ENCODE assay signal across 18 mouse cellular contexts in genomic region chr2:109969926-109970532, GRCm38 (mm10). TPM values are rescaled to one million over a fixed set of nuclear protein-coding genes. Genes with fewer than 3 reads are reported as not detected.
DNase-seq lines count a peak whose midpoint lies in the region; ATAC-seq and TF ChIP-seq lines count a peak whose summit lies in the region.
"Had no signal": no experiment of that assay in that cellular context is flagged by ENCODE, and none has a peak within 500 bp of the region (broad histone marks: within the 10 kb centered on the region; RNA-seq: fewer than 3 reads in every experiment).

No protein-coding gene starts in this region.

- no peak overlapping the region for H3K9ac ChIP-seq in heart, adult 2 months (ENCODE audit: low read depth, low read length)
- 0 out of 2 replicates have a peak overlapping the region, but pooled peaks have one; percentile 24 for H3K9ac ChIP-seq in heart, postnatal 0 days (replicated peaks; ENCODE audit: low read depth, low read length)
- H3K9ac ChIP-seq in liver, embryonic 11.5 days (ENCODE audit: low read depth, low read length) = no peak overlapping the region
- no peak overlapping the region for H3K9ac ChIP-seq in liver, postnatal 0 days (replicated peaks)
- no peak overlapping the region for H3K9ac ChIP-seq in stomach, postnatal 0 days (ENCODE audit: low read length)
- H3K9ac ChIP-seq: hindbrain, embryonic 15.5 days; intestine, embryonic 15.5 days; neural tube, embryonic 13.5 days had no signal

- ATAC-seq in heart, postnatal 0 days (ENCODE audit: insufficient read depth, low read depth) = no peak; the same call in 1 of the 2 replicates
- ATAC-seq in liver, embryonic 11.5 days (replicated peaks; ENCODE audit: low FRiP score) = no peak
- ATAC-seq in liver, postnatal 0 days = no peak
- ATAC-seq in stomach, postnatal 0 days (ENCODE audit: low FRiP score, low TSS enrichment) = no peak
- ATAC-seq: intestine, embryonic 15.5 days had no signal

- H3K4me2 ChIP-seq in heart, postnatal 0 days (ENCODE audit: low read depth, low read length) = peak overlapping the region; percentile 47
- no peak overlapping the region for H3K4me2 ChIP-seq in liver, embryonic 11.5 days
- H3K4me2 ChIP-seq in liver, postnatal 0 days (ENCODE audit: low read depth, low read length) = no peak overlapping the region
- H3K4me2 ChIP-seq in stomach, postnatal 0 days (replicated peaks; ENCODE audit: low read depth) = no peak overlapping the region
- H3K4me2 ChIP-seq: hindbrain, embryonic 15.5 days; intestine, embryonic 15.5 days; neural tube, embryonic 13.5 days had no signal

- H3K36me3 ChIP-seq in heart, embryonic 10.5 days = no peaks in the 10 kb centered on the region
- H3K36me3 ChIP-seq in heart, adult 2 months (ENCODE audit: control insufficient read depth, insufficient read depth, low read length) = peaks cover 3% of the 10 kb centered on the region
- H3K36me3 ChIP-seq in heart, postnatal 0 days (replicated peaks; ENCODE audit: control insufficient read depth, insufficient read depth, low read length) = no peaks in the 10 kb centered on the region
- H3K36me3 ChIP-seq in liver, embryonic 11.5 days (ENCODE audit: control insufficient read depth, insufficient read depth, low read length) = no peaks in the 10 kb centered on the region
- H3K36me3 ChIP-seq in liver, postnatal 0 days (replicated peaks; ENCODE audit: insufficient read depth, low read length) = no peaks in the 10 kb centered on the region
- H3K36me3 ChIP-seq in stomach, postnatal 0 days (ENCODE audit: control insufficient read depth, insufficient read depth, low read length) = no peaks in the 10 kb centered on the region
- 0 out of 2 replicates have a peak, but pooled peaks cover 6% of the 10 kb centered on the region for H3K36me3 ChIP-seq in hindbrain, embryonic 10.5 days
- H3K36me3 ChIP-seq: hindbrain, embryonic 15.5 days; intestine, embryonic 15.5 days; neural tube, embryonic 13.5 days had no signal

- no peak for DNase-seq in heart, embryonic 10.5 days (ENCODE audit: low spot score)
- no peak for DNase-seq in heart, adult 2 months
- DNase-seq in heart, postnatal 0 days (ENCODE audit: low spot score) = no peak
- no peak for DNase-seq in heart, postnatal 10 days
- peak; percentile 31 for DNase-seq in liver, embryonic 11.5 days (ENCODE audit: low spot score)
- no peak for DNase-seq in liver, postnatal 0 days
- DNase-seq in stomach, postnatal 0 days (ENCODE audit: low spot score) = no peak
- no peak for DNase-seq in hindbrain, embryonic 10.5 days (ENCODE audit: low spot score)
- DNase-seq: adrenal gland, postnatal 14 days; cerebellum, postnatal 10 days; gastrocnemius, adult 2 months; midbrain, embryonic 14.5 days; right cerebral cortex, postnatal 14 days had no signal

- H3K27me3 ChIP-seq in heart, embryonic 10.5 days (ENCODE audit: insufficient read depth, poor library complexity, severe bottlenecking) = no peaks in the 10 kb centered on the region
- no peaks in the 10 kb centered on the region for H3K27me3 ChIP-seq in heart, adult 2 months (ENCODE audit: control insufficient read depth, insufficient read depth, low read length)
- H3K27me3 ChIP-seq in heart, postnatal 0 days (ENCODE audit: control insufficient read depth, insufficient read depth, low read length) = no peaks in the 10 kb centered on the region
- H3K27me3 ChIP-seq in liver, embryonic 11.5 days (replicated peaks; ENCODE audit: control insufficient read depth, insufficient read depth, low read length) = no peaks in the 10 kb centered on the region
- no peaks in the 10 kb centered on the region for H3K27me3 ChIP-seq in liver, postnatal 0 days (ENCODE audit: insufficient read depth, low read length)
- H3K27me3 ChIP-seq in stomach, postnatal 0 days (ENCODE audit: control insufficient read depth, insufficient read depth, low read length) = no peaks in the 10 kb centered on the region
- H3K27me3 ChIP-seq in hindbrain, embryonic 10.5 days (ENCODE audit: insufficient read depth, poor library complexity, severe bottlenecking) = no peaks in the 10 kb centered on the region
- H3K27me3 ChIP-seq: CH12.LX; hindbrain, embryonic 15.5 days; intestine, embryonic 15.5 days; megakaryocyte, embryonic 14.5 days; neural tube, embryonic 13.5 days had no signal

- no peak overlapping the region for H3K4me3 ChIP-seq in heart, embryonic 10.5 days
- H3K4me3 ChIP-seq in heart, adult 2 months = no peak overlapping the region
- H3K4me3 ChIP-seq in heart, postnatal 0 days (ENCODE audit: low read depth, low read length) = no peak overlapping the region
- H3K4me3 ChIP-seq in liver, embryonic 11.5 days (ENCODE audit: low read depth, low read length) = no peak overlapping the region
- H3K4me3 ChIP-seq in liver, postnatal 0 days (ENCODE audit: low read depth, low read length) = no peak overlapping the region
- H3K4me3 ChIP-seq in stomach, postnatal 0 days (ENCODE audit: low read depth, low read length) = no peak overlapping the region
- no peak overlapping the region for H3K4me3 ChIP-seq in hindbrain, embryonic 10.5 days
- H3K4me3 ChIP-seq: gastrocnemius, adult 2 months; hindbrain, embryonic 15.5 days; intestine, embryonic 15.5 days; megakaryocyte, embryonic 14.5 days; neural tube, embryonic 13.5 days had no signal

- no peaks in the 10 kb centered on the region for H3K9me3 ChIP-seq in heart, embryonic 10.5 days
- H3K9me3 ChIP-seq in heart, postnatal 0 days (replicated peaks; ENCODE audit: control insufficient read depth, low read length) = no peaks in the 10 kb centered on the region
- no peaks in the 10 kb centered on the region for H3K9me3 ChIP-seq in liver, embryonic 11.5 days (ENCODE audit: control insufficient read depth, low read length)
- no peaks in the 10 kb centered on the region for H3K9me3 ChIP-seq in liver, postnatal 0 days (ENCODE audit: low read length)
- no peaks in the 10 kb centered on the region for H3K9me3 ChIP-seq in stomach, postnatal 0 days (ENCODE audit: control insufficient read depth, low read length)
- H3K9me3 ChIP-seq in hindbrain, embryonic 10.5 days = no peaks in the 10 kb centered on the region
- H3K9me3 ChIP-seq: hindbrain, embryonic 15.5 days; intestine, embryonic 15.5 days; neural tube, embryonic 13.5 days had no signal

- no peak for TF ChIP-seq CTCF in heart, adult 2 months (IDR thresholded peaks at IDR 0.05)
- TF ChIP-seq CTCF in heart, postnatal 0 days (IDR thresholded peaks at IDR 0.05; ENCODE audit: low read depth) = no peak
- TF ChIP-seq CTCF in liver, postnatal 0 days (IDR thresholded peaks at IDR 0.05; ENCODE audit: low read depth) = no peak
- TF ChIP-seq CTCF in stomach, postnatal 0 days (IDR thresholded peaks at IDR 0.05; ENCODE audit: low read depth) = no peak

- H3K79me2 ChIP-seq in heart, adult 2 months (replicated peaks; ENCODE audit: control insufficient read depth, insufficient read depth, low read length) = no peaks in the 10 kb centered on the region

- intact Hi-C loops in heart, adult 2 months (cut with DNase I) = no loop called here
- intact Hi-C loops in heart, postnatal 10 days (cut with DNase I) = loop anchor here (5.0 kb wide), 1 partner anchor 48 kb away; no protein-coding TSS in a partner anchor

- peak overlapping the region; percentile 47; the same call in 1 of the 2 replicates for H3K27ac ChIP-seq in heart, embryonic 10.5 days
- H3K27ac ChIP-seq in heart, adult 2 months = no peak overlapping the region
- H3K27ac ChIP-seq in heart, postnatal 0 days (ENCODE audit: low read depth) = peak overlapping the region; percentile 63
- H3K27ac ChIP-seq in liver, embryonic 11.5 days (ENCODE audit: low read depth, low read length) = no peak overlapping the region
- no peak overlapping the region for H3K27ac ChIP-seq in liver, postnatal 0 days (ENCODE audit: low read depth)
- peak overlapping the region; percentile 65 for H3K27ac ChIP-seq in stomach, postnatal 0 days (replicated peaks)
- no peak overlapping the region for H3K27ac ChIP-seq in hindbrain, embryonic 10.5 days
- H3K27ac ChIP-seq: hindbrain, embryonic 15.5 days; intestine, embryonic 15.5 days; neural tube, embryonic 13.5 days had no signal

- 42% methylated on average over 10 of the region's 10 CpGs for WGBS in heart, embryonic 10.5 days
- 57% methylated on average over 10 of the region's 10 CpGs for WGBS in heart, adult 2 months
- 30% methylated on average over 10 of the region's 10 CpGs for WGBS in heart, postnatal 0 days
- WGBS in liver, embryonic 11.5 days = 61% methylated on average over 10 of the region's 10 CpGs
- WGBS in liver, postnatal 0 days (ENCODE audit: insufficient replicate concordance) = 66% methylated on average over 10 of the region's 10 CpGs
- WGBS in stomach, postnatal 0 days = 40% methylated on average over 10 of the region's 10 CpGs
- 79% methylated on average over 10 of the region's 10 CpGs for whole genome bisulfite sequencing in hindbrain, embryonic 10.5 days

- no peak for TF ChIP-seq EP300 in heart, adult 2 months (IDR thresholded peaks at IDR 0.05; ENCODE audit: insufficient read depth, low read depth, low read length)
- no peak for TF ChIP-seq EP300 in heart, postnatal 0 days (IDR thresholded peaks at IDR 0.05; ENCODE audit: low read depth)
- no peak for TF ChIP-seq EP300 in liver, postnatal 0 days (IDR thresholded peaks at IDR 0.05; ENCODE audit: low read depth)
- no peak for TF ChIP-seq EP300 in stomach, postnatal 0 days (optimal IDR thresholded peaks at IDR 0.05)

- H3K4me1 ChIP-seq in heart, embryonic 10.5 days = peaks cover 22% of the 10 kb centered on the region
- H3K4me1 ChIP-seq in heart, adult 2 months (ENCODE audit: control insufficient read depth, insufficient read depth, low read length) = peaks cover 1% of the 10 kb centered on the region
- H3K4me1 ChIP-seq in heart, postnatal 0 days (ENCODE audit: control insufficient read depth, insufficient read depth) = peaks cover 37% of the 10 kb centered on the region
- H3K4me1 ChIP-seq in liver, embryonic 11.5 days (replicated peaks; ENCODE audit: control insufficient read depth, insufficient read depth, low read length) = peaks cover 11% of the 10 kb centered on the region; the same call in 1 of the 2 replicates
- H3K4me1 ChIP-seq in liver, postnatal 0 days (ENCODE audit: insufficient read depth) = no peaks in the 10 kb centered on the region
- no peaks in the 10 kb centered on the region for H3K4me1 ChIP-seq in stomach, postnatal 0 days (replicated peaks; ENCODE audit: control insufficient read depth, insufficient read depth)
- peaks cover 16% of the 10 kb centered on the region for H3K4me1 ChIP-seq in hindbrain, embryonic 10.5 days (replicated peaks)

- TF ChIP-seq POLR2A in heart, adult 2 months (IDR thresholded peaks at IDR 0.05; ENCODE audit: insufficient read depth, low read depth, low read length) = no peak

RNA-seq across cellular contexts. Expression of gene Ccdc34, which starts 47.6 kb away (rescaled TPM):
- polyA plus RNA-seq in heart, embryonic 10.5 days (2016; fragmentation: Nextera tagmentation; extraction: Ambion mirVana) = 24.1 and 29.8 TPM in 2 replicates
- 1 to 10 TPM; 4.1 to 4.6 TPM for total RNA-seq in heart, adult 2 months (2021)
- polyA plus RNA-seq in heart, adult 2 months (2012; rRNA removed) = 1.8 and 2.3 TPM in 2 replicates
- 6.9 and 7.8 TPM in 2 replicates for total RNA-seq in heart, postnatal 0 days (2014; rRNA removed; ENCODE audit: low replicate concordance)
- polyA plus RNA-seq in heart, postnatal 0 days (2015; fragmentation: Nextera tagmentation; extraction: Ambion mirVana) = 16.5 and 17.1 TPM in 2 replicates
- 10 to 100 TPM; 12.4 to 14.0 TPM for total RNA-seq in heart, postnatal 10 days (2021)
- polyA plus RNA-seq in liver, embryonic 11.5 days (2014; fragmentation: Nextera tagmentation; extraction: Ambion mirVana) = 34.4 and 42.5 TPM in 2 replicates
- polyA plus RNA-seq in liver, postnatal 0 days (2015; fragmentation: Nextera tagmentation; extraction: Ambion mirVana) = 14.5 and 14.6 TPM in 2 replicates
- 16.1 and 18.7 TPM in 2 replicates for polyA plus RNA-seq in stomach, postnatal 0 days (2015; fragmentation: Nextera tagmentation; extraction: Ambion mirVana)
- 41.2 and 53.1 TPM in 2 replicates for polyA plus RNA-seq in hindbrain, embryonic 10.5 days (2016; fragmentation: Nextera tagmentation; extraction: Ambion mirVana)

RNA-seq across cellular contexts. Expression of gene Lgr4, which starts 52.6 kb away (rescaled TPM):
- polyA plus RNA-seq in heart, embryonic 10.5 days (2016; fragmentation: Nextera tagmentation; extraction: Ambion mirVana) = 10.2 and 12.7 TPM in 2 replicates
- 10 to 100 TPM; 22.1 to 23.7 TPM for total RNA-seq in heart, adult 2 months (2021)
- 13.5 and 22.7 TPM in 2 replicates for polyA plus RNA-seq in heart, adult 2 months (2012; rRNA removed)
- total RNA-seq in heart, postnatal 0 days (2014; rRNA removed; ENCODE audit: low replicate concordance) = 49.7 and 61.2 TPM in 2 replicates
- polyA plus RNA-seq in heart, postnatal 0 days (2015; fragmentation: Nextera tagmentation; extraction: Ambion mirVana) = 10.2 and 10.9 TPM in 2 replicates
- 10 to 100 TPM; 34.3 to 36.6 TPM for total RNA-seq in heart, postnatal 10 days (2021)
- 9.5 and 10.0 TPM in 2 replicates for polyA plus RNA-seq in liver, embryonic 11.5 days (2014; fragmentation: Nextera tagmentation; extraction: Ambion mirVana)
- polyA plus RNA-seq in liver, postnatal 0 days (2015; fragmentation: Nextera tagmentation; extraction: Ambion mirVana) = 3.9 and 4.2 TPM in 2 replicates
- 15.0 and 16.0 TPM in 2 replicates for polyA plus RNA-seq in stomach, postnatal 0 days (2015; fragmentation: Nextera tagmentation; extraction: Ambion mirVana)
- polyA plus RNA-seq in hindbrain, embryonic 10.5 days (2016; fragmentation: Nextera tagmentation; extraction: Ambion mirVana) = 13.0 TPM in 2 replicates

Comparison
In these comparisons a context has a peak if more than half of its experiments do, and no peak if none do; other contexts are left out.
1. H3K27ac ChIP-seq: peak in heart, embryonic 10.5 days (single experiment), heart, postnatal 0 days (single experiment) and stomach, postnatal 0 days (single experiment); none in heart, adult 2 months (single experiment), liver, embryonic 11.5 days (single experiment), liver, postnatal 0 days (single experiment) and hindbrain, embryonic 10.5 days (single experiment).